In genomic region chr6:136689790-136690413, GRCm38 (mm10) we compare ENCODE assay signal across 9 mouse cellular contexts. TPM values are rescaled to one million over a fixed set of nuclear protein-coding genes. Genes with fewer than 3 reads are reported as not detected.
DNase-seq lines count a peak whose midpoint lies in the region; ATAC-seq and TF ChIP-seq lines count a peak whose summit lies in the region.
"Had no signal": no experiment of that assay in that cellular context is flagged by ENCODE, and none has a peak within 500 bp of the region (broad histone marks: within the 10 kb centered on the region; RNA-seq: fewer than 3 reads in every experiment).

No protein-coding gene starts in this region.

- H3K4me1 ChIP-seq in limb, embryonic 10.5 days = peaks cover 12% of the 10 kb centered on the region

- H3K36me3 ChIP-seq in limb, embryonic 10.5 days = no peaks in the 10 kb centered on the region

- peak; percentile 94 for ATAC-seq in activated CD4-positive, CD25-positive, alpha-beta regulatory T cell, adult 4 months

- H3K9me3 ChIP-seq in limb, embryonic 10.5 days (replicated peaks) = no peaks in the 10 kb centered on the region

- no peak overlapping the region for H3K27ac ChIP-seq in layer of hippocampus, adult 2 months
- peak overlapping the region; percentile 3; the same call in 1 of the 2 replicates for H3K27ac ChIP-seq in limb, embryonic 10.5 days
- H3K27ac ChIP-seq: heart, adult 2 months had no signal

- peak; percentile 13 for DNase-seq in layer of hippocampus, adult 11-12 months (ENCODE audit: low spot score)
- DNase-seq in layer of hippocampus, adult 2 months (ENCODE audit: low spot score in 2 of 2) = no peak
- no peak for DNase-seq in limb, embryonic 10.5 days (ENCODE audit: low spot score)
- DNase-seq in spleen, adult 12 weeks (ENCODE audit: low spot score) = peak; percentile 45
- DNase-seq in neural tube, embryonic 10.5 days (ENCODE audit: extremely low spot score, low spot score) = no peak
- DNase-seq in cerebellum, postnatal 36 days = no peak
- no peak for DNase-seq in gastrocnemius, postnatal 4 days (ENCODE audit: low spot score in 2 of 2)

- H3K27me3 ChIP-seq in limb, embryonic 10.5 days (ENCODE audit: low read depth, poor library complexity, severe bottlenecking) = no peaks in the 10 kb centered on the region

- H3K4me3 ChIP-seq in layer of hippocampus, adult 2 months = no peak overlapping the region
- no peak overlapping the region for H3K4me3 ChIP-seq in limb, embryonic 10.5 days
- H3K4me3 ChIP-seq: heart, adult 2 months had no signal

- TF ChIP-seq CTCF in layer of hippocampus, adult 2 months (conservative IDR thresholded peaks at IDR 0.05) = no peak

- 71% methylated on average over 15 of the region's 15 CpGs for WGBS in limb, embryonic 10.5 days

RNA-seq across cellular contexts. Expression of gene Plbd1, which starts 28.2 kb away (rescaled TPM):
- total RNA-seq in layer of hippocampus, adult 2 months (2021) = under 1 TPM; 0.33 to 0.34 TPM
- under 1 TPM; 0.83 to 0.97 TPM for polyA plus RNA-seq in activated CD4-positive, CD25-positive, alpha-beta regulatory T cell, adult 4 months (2017; shearing (Covaris generic))
- polyA plus RNA-seq in limb, embryonic 10.5 days (2016; fragmentation: Nextera tagmentation; extraction: Ambion mirVana) = 0.63 and 1.4 TPM in 2 replicates
- 10 to 100 TPM; 14.2 to 15.5 TPM for total RNA-seq in gastrocnemius, postnatal 4 days (2021)

Comparison
In these comparisons a context has a peak if more than half of its experiments do, and no peak if none do; other contexts are left out.
1. DNase-seq: peak in layer of hippocampus, adult 11-12 months (single experiment) and spleen, adult 12 weeks (single experiment); none in layer of hippocampus, adult 2 months (0 of 2), limb, embryonic 10.5 days (single experiment), neural tube, embryonic 10.5 days (single experiment), cerebellum, postnatal 36 days (0 of 2) and gastrocnemius, postnatal 4 days (0 of 2).
2. RNA of gene Plbd1, which starts 28.2 kb away (total RNA-seq): 14.2 to 15.5 TPM in gastrocnemius, postnatal 4 days; 0.33 to 0.34 TPM in layer of hippocampus, adult 2 months; every median in the first group is over 10 times any median in the second.